Comparison of ENCODE assay signal across 8 mouse cellular contexts in the genomic region with DNA sequence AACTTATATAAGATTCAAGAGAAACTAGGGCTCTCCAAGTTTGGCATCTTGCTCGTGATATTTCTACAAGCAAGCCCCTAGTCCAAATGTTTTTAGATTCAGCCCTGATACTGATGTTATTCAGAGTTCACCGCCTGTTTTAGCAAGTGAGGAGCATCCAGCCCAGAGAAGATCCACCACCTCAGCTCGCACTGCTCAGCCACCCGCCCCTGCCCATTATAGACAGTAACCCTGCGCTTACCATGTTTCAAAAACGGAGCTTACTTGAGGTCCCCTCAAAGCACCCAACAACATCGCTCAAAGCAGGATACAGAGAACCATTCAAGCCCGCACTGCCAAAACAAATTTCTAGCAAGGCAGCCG. TPM values are rescaled to one million over a fixed set of nuclear protein-coding genes. Genes with fewer than 3 reads are reported as not detected.
DNase-seq lines count a peak whose midpoint lies in the region; ATAC-seq and TF ChIP-seq lines count a peak whose summit lies in the region.

No protein-coding gene starts in this region.

- no peaks in the 10 kb centered on the region for H3K36me3 ChIP-seq in embryonic facial prominence, embryonic 10.5 days (replicated peaks)
- H3K36me3 ChIP-seq in hindbrain, postnatal 0 days (ENCODE audit: insufficient read depth, low read length), result no peaks in the 10 kb centered on the region
- no peaks in the 10 kb centered on the region for H3K36me3 ChIP-seq in myocyte (ENCODE audit: control insufficient read depth, insufficient read depth)

- no peak for DNase-seq in layer of hippocampus, adult 2 months (ENCODE audit: low spot score in 2 of 2)
- no peak for DNase-seq in layer of hippocampus, adult 11-12 months (ENCODE audit: low spot score)
- no peak for DNase-seq in embryonic facial prominence, embryonic 10.5 days (ENCODE audit: low spot score)
- no peak for DNase-seq in hindbrain, postnatal 0 days (ENCODE audit: low spot score)
- no peak for DNase-seq in MN1 (ENCODE audit: low spot score)
- DNase-seq in c-Kit-positive CD71-positive TER-119-positive erythroid progenitor cells, embryonic 14.5 days (ENCODE audit: low spot score), result no peak

- H3K27me3 ChIP-seq in embryonic facial prominence, embryonic 10.5 days (replicated peaks; ENCODE audit: low read depth, poor library complexity, severe bottlenecking), result no peaks in the 10 kb centered on the region
- no peaks in the 10 kb centered on the region for H3K27me3 ChIP-seq in hindbrain, postnatal 0 days (ENCODE audit: insufficient read depth, low read length)
- no peaks in the 10 kb centered on the region for H3K27me3 ChIP-seq in myocyte (ENCODE audit: control insufficient read depth, insufficient read depth, insufficient read length)

- 3% methylated on average over 9 of the region's 9 CpGs for WGBS in embryonic facial prominence, embryonic 10.5 days
- WGBS in hindbrain, postnatal 0 days, result 2% methylated on average over 9 of the region's 9 CpGs

- TF ChIP-seq CTCF in layer of hippocampus, adult 2 months (conservative IDR thresholded peaks at IDR 0.05), result no peak
- TF ChIP-seq CTCF in hindbrain, postnatal 0 days (IDR thresholded peaks at IDR 0.05; ENCODE audit: low read depth), result no peak

- H3K27ac ChIP-seq in layer of hippocampus, adult 2 months, result peak overlapping the region; percentile 85
- H3K27ac ChIP-seq in embryonic facial prominence, embryonic 10.5 days (replicated peaks), result peak overlapping the region; percentile 87
- peak overlapping the region; percentile 91 for H3K27ac ChIP-seq in hindbrain, postnatal 0 days

- H3K9ac ChIP-seq in hindbrain, postnatal 0 days (replicated peaks; ENCODE audit: low read length), result peak overlapping the region; percentile 58

- no peak for TF ChIP-seq POLR2A in myocyte (IDR thresholded peaks at IDR 0.05; ENCODE audit: insufficient read length, low read depth)

- peak; percentile 66; the same call in 1 of the 2 replicates for ATAC-seq in hindbrain, postnatal 0 days
- no peak for ATAC-seq in monocyte, adult 5-6 weeks (replicated peaks; ENCODE audit: insufficient number of reproducible peaks, low FRiP score, low TSS enrichment, poor library complexity, severe bottlenecking)

- peak overlapping the region; percentile 74 for H3K4me3 ChIP-seq in layer of hippocampus, adult 2 months
- H3K4me3 ChIP-seq in embryonic facial prominence, embryonic 10.5 days, result peak overlapping the region; percentile 64
- peak overlapping the region; percentile 52 for H3K4me3 ChIP-seq in hindbrain, postnatal 0 days (ENCODE audit: low read length)
- peak overlapping the region; percentile 57 for H3K4me3 ChIP-seq in myocyte

- peak overlapping the region; percentile 34 for H3ac ChIP-seq in myocyte (ENCODE audit: control insufficient read depth, insufficient read length)

- H3K4me1 ChIP-seq in embryonic facial prominence, embryonic 10.5 days, result peaks cover 14% of the 10 kb centered on the region
- no peaks in the 10 kb centered on the region for H3K4me1 ChIP-seq in hindbrain, postnatal 0 days (ENCODE audit: insufficient read depth, low read length)

- H3K79me2 ChIP-seq in myocyte (ENCODE audit: control insufficient read depth, insufficient read depth), result peaks cover 14% of the 10 kb centered on the region

- H3K4me2 ChIP-seq in hindbrain, postnatal 0 days (ENCODE audit: low read depth, low read length), result peak overlapping the region; percentile 66
- peak overlapping the region; percentile 80 for H3K4me2 ChIP-seq in myocyte (ENCODE audit: low read depth)

- H3K9me3 ChIP-seq in embryonic facial prominence, embryonic 10.5 days, result no peaks in the 10 kb centered on the region
- no peaks in the 10 kb centered on the region for H3K9me3 ChIP-seq in hindbrain, postnatal 0 days (ENCODE audit: low read length)

TF ChIP-seq in myocyte, 11 proteins besides CTCF, POLR2A, EP300 and RAD21:
- TF ChIP-seq USF1 (IDR thresholded peaks at IDR 0.05; ENCODE audit: low read depth), result no peak
- TF ChIP-seq TCF3 (IDR thresholded peaks at IDR 0.05; ENCODE audit: insufficient read length, low read depth), result no peak
- TF ChIP-seq MYOG (IDR thresholded peaks at IDR 0.05; ENCODE audit: control insufficient read depth in 1 of 3, insufficient read depth in 1 of 3, insufficient read length in 2 of 3, low read depth in 2 of 3), result no peak
- no peak for TF ChIP-seq MAX (IDR thresholded peaks at IDR 0.05; ENCODE audit: low read depth)
- TF ChIP-seq CEBPB (IDR thresholded peaks at IDR 0.05; ENCODE audit: insufficient read depth, poor library complexity, severe bottlenecking), result no peak
- TF ChIP-seq MYOD1 (IDR thresholded peaks at IDR 0.05; ENCODE audit: control insufficient read depth in 1 of 3, insufficient read length in 2 of 3, low read depth in 2 of 3), result no peak
- TF ChIP-seq TCF12 (IDR thresholded peaks at IDR 0.05; ENCODE audit: insufficient read depth, poor library complexity, severe bottlenecking), result no peak
- no peak for TF ChIP-seq SRF (IDR thresholded peaks at IDR 0.05; ENCODE audit: control insufficient read depth, insufficient read length, low read depth)
- TF ChIP-seq REST (IDR thresholded peaks at IDR 0.05; ENCODE audit: insufficient read depth, insufficient read length), result no peak
- no peak for TF ChIP-seq E2F4 (IDR thresholded peaks at IDR 0.05; ENCODE audit: insufficient read depth)
- TF ChIP-seq POLR2AphosphoS2 (IDR thresholded peaks at IDR 0.05; ENCODE audit: insufficient read length, low read depth), result no peak

RNA-seq across cellular contexts. Expression of a gene that starts 0.6 kb away (rescaled TPM):
- 10 to 100 TPM; 21.6 to 23.3 TPM for total RNA-seq in layer of hippocampus, adult 2 months (2021)
- 22.9 and 23.4 TPM in 2 replicates for polyA plus RNA-seq in embryonic facial prominence, embryonic 10.5 days (2016; fragmentation: Nextera tagmentation; extraction: Ambion mirVana)
- total RNA-seq in hindbrain, postnatal 0 days (2014; rRNA removed), result 7.5 and 19.1 TPM in 2 replicates
- polyA plus RNA-seq in hindbrain, postnatal 0 days (2015; fragmentation: Nextera tagmentation; extraction: Ambion mirVana), result 16.9 and 17.9 TPM in 2 replicates
- 6.5 TPM for polyA plus RNA-seq in myocyte (2012; fragmentation: generic; extraction: Trizol)
- 8.9 to 23.5 TPM (median 23.3 TPM) in 3 replicates for total RNA-seq in monocyte, adult 5-6 weeks (2017)
